Mouse (Mus musculus): Measurements from ENCODE around the gene Eef1a1. TPM values are rescaled to one million over a fixed set of nuclear protein-coding genes. Genes with fewer than 3 reads are reported as not detected.
"Not testable (repeated sequence)": the region's sequence is repeated elsewhere in the genome, so short reads cannot be mapped to it uniquely, and the experiment has no call there.

The Eef1a1 gene
- polyA plus RNA-seq, 1 experiment from 2014 or later, result 4,240 TPM

DNA sequence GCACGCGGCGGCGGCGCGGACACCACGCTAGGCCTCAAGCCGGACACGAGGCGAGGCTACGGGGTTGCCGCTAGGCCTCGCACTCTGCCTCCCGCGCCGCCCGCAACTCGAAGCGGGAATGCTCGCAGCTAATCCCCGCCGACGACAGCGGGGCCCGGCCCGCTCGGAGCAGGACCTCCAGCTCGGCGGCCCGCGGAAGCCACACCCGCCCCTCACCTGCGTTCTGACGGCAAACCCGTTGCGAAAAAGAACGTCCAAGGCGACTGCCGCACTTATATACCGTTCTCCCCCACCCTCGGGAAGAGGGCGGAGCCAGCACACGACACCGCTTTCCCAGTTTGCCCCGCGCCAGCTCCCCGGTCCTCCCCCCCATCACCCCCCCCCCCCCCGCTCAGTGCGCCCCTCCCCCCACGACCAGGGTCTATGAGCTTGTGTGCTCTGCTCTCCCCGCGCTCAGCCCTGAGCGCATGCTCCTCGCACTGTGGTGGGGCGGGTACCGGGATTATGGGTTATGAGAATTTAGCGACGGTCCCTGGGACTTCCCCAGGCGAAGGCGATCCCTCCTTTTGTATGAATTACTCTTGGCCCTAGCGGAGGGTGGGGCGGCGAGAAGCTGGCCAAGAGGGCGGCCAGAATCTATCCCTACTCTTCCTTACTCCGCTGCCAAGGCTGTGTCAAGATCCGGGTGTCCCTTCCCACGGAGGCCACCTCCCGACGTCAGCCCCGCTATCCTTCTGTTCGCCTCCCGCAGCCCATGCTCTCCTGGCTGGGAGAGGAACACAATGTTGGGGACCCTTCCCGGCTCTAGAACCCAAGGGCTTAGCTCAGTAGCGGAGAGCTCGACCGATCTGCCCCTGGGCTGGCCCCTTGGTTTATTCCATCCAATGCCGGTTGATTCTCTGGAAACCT lies 7.3 kb downstream of the Eef1a1 start:
- WGBS, result 0% methylated on average over 72 of the region's 77 CpGs
- peaks cover 21% of the 10 kb centered on the region for H3K36me3 ChIP-seq
- H3K27ac ChIP-seq, result peak overlapping the region; percentile 98
- peak overlapping the region; percentile 97 for H3K9ac ChIP-seq
- peak; percentile 99 for ATAC-seq (ENCODE audit: insufficient read depth, low FRiP score, low read depth)
- H3K4me2 ChIP-seq, result peak overlapping the region; percentile 60
- no peaks in the 10 kb centered on the region for H3K27me3 ChIP-seq (replicated peaks)
- H3K9me3 ChIP-seq, result no peaks in the 10 kb centered on the region
- H3K4me3 ChIP-seq (replicated peaks), result peak overlapping the region; percentile 84
- H3K4me1 ChIP-seq, result peaks cover 3% of the 10 kb centered on the region; the same call in 1 of the 2 replicates

DNA sequence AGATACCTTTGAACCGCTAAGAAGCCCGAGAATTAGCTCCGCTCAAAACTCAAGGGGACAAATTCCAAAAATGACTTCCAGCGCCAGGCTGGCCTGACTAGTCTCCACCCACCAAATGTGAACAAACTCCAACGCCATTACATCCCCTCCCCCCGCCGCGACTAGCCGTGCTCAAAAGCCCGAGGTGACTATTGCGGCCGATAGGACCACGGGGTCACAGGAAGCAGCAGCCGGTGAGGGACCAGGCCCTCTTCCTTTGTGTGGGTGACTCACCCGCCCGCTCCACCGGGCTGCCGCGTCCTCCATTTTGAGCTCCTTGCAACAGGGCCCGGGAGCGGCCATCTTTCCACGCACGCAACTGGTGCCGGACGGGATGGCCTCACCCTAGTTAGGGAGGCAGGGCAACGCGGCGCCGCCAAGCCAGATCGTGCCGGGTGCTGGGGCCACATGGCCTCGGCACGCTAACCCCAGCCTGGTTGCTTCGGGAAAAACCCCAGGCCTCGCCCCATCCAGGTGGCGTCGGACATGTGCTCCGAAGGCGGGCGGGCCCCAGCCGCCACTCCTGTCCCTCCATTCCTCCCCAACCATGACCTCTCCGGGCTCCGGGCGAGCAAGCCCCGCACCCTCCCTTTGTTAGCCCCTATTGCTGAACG lies 8.1 kb downstream of the Eef1a1 start:
- peak overlapping the region; percentile 97 for H3K9ac ChIP-seq
- H3K9me3 ChIP-seq, result no peaks in the 10 kb centered on the region
- no peaks in the 10 kb centered on the region for H3K27me3 ChIP-seq (replicated peaks)
- H3K4me3 ChIP-seq (replicated peaks), result peak overlapping the region; percentile 84
- peaks cover 3% of the 10 kb centered on the region; the same call in 1 of the 2 replicates for H3K4me1 ChIP-seq
- ATAC-seq (ENCODE audit: insufficient read depth, low FRiP score, low read depth), result peak; percentile 14; the same call in 1 of the 2 replicates
- peak overlapping the region; percentile 98 for H3K27ac ChIP-seq
- H3K36me3 ChIP-seq, result peaks cover 24% of the 10 kb centered on the region
- under 1% methylated on average over 46 of the region's 46 CpGs for WGBS
- peak overlapping the region; percentile 53 for H3K4me2 ChIP-seq

DNA sequence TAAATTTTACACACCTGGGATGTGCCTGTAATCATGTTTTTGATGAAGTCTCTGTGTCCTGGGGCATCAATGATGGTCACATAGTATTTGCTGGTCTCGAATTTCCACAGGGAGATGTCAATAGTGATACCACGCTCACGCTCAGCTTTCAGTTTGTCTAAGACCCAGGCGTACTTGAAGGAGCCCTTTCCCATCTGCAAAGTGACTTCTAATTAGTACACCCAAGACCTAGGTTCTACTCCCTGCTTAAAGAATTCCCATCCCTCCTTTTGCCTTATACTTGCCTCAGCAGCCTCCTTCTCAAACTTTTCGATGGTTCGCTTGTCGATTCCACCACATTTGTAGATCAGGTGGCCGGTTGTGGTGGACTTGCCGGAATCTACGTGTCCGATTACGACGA lies 8.7 kb downstream of the Eef1a1 start:
- Histone ChIP-seq H3K36me3 (peaks cover 24% of the 10 kb centered on the region), H3K9ac (peak overlapping the region; percentile 97), H3K4me2 (peak overlapping the region; percentile 53), H3K27ac (peak overlapping the region; percentile 98), H3K4me3 (replicated peaks) (peak overlapping the region; percentile 84)
- H3K4me1 ChIP-seq; ATAC-seq (ENCODE audit: insufficient read depth, low FRiP score, low read depth); H3K9me3 ChIP-seq; H3K27me3 ChIP-seq (replicated peaks): not testable (repeated sequence)
- 1% methylated on average over 13 of the region's 13 CpGs for WGBS

DNA sequence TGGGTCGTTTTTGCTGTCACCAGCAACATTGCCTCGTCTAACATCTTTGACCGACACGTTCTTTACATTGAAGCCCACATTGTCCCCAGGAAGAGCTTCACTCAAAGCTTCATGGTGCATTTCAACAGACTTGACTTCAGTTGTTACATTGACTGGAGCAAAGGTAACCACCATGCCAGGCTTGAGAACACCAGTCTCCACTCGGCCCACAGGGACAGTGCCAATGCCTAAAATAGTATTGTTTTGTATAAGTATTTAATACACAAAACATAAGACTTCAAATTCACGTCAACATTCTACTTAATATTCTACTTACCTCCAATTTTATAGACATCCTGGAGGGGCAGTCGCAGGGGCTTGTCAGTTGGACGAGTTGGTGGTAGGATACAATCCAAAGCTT lies 9.6 kb downstream of the Eef1a1 start:
- H3K27me3 ChIP-seq (replicated peaks); H3K9me3 ChIP-seq; H3K4me1 ChIP-seq; ATAC-seq (ENCODE audit: insufficient read depth, low FRiP score, low read depth): not testable (repeated sequence)
- Histone ChIP-seq H3K36me3 (peaks cover 24% of the 10 kb centered on the region), H3K27ac (0 out of 2 replicates have a peak overlapping the region, but pooled peaks have one; percentile 1), H3K4me2 (peak overlapping the region; percentile 53), H3K4me3 (replicated peaks) (peak overlapping the region; percentile 84), H3K9ac (peak overlapping the region; percentile 22; the same call in 1 of the 2 replicates)
- WGBS, result 23% methylated on average over 8 of the region's 8 CpGs

GRCm38 (mm10) chr9:78478009-78478605 lies 10.8 kb downstream of the Eef1a1 start:
- not testable (repeated sequence) for H3K27me3 ChIP-seq (replicated peaks); H3K9me3 ChIP-seq; H3K4me3 ChIP-seq (replicated peaks); ATAC-seq (ENCODE audit: insufficient read depth, low FRiP score, low read depth); H3K4me2 ChIP-seq; H3K9ac ChIP-seq; H3K4me1 ChIP-seq
- WGBS, result 63% methylated on average over 1 of the region's 1 CpGs
- Histone ChIP-seq H3K36me3 (peaks cover 24% of the 10 kb centered on the region), H3K27ac (0 out of 2 replicates have a peak overlapping the region, but pooled peaks have one; percentile 22)

DNA sequence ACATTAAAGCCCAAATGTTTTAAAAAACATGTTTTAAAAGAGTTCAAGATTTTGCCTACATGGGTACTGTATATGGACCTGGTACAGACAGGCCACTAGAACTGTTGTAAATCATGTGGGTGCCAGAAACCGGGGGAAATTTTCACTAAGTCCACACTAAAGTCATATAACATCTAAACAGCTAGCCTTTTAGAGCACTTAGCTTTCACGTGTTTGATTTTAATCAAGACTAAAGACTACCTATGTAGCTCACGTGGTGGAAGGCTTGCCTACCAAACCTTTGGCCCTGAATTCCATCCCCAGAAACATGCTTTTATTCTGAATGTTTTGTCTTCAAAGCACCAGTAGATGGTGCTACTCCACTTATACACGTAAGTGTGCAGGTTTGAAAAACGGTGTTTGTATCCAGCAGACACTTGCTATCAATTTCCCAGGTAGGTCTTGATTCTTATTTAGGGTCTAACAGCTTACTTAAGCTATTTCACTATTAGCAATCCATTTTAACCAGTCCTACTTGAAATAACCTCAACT lies 11.9 kb downstream of the Eef1a1 start:
- ATAC-seq (ENCODE audit: insufficient read depth, low FRiP score, low read depth), result no peak
- WGBS, result 7% methylated on average over 5 of the region's 5 CpGs
- Histone ChIP-seq H3K9me3 (no peaks in the 10 kb centered on the region), H3K27ac (peak overlapping the region; percentile 14; the same call in 1 of the 2 replicates), H3K4me2 (no peak overlapping the region), H3K4me1 (no peaks in the 10 kb centered on the region; the same call in 1 of the 2 replicates), H3K9ac (no peak overlapping the region), H3K27me3 (replicated peaks) (no peaks in the 10 kb centered on the region), H3K4me3 (replicated peaks) (no peak overlapping the region), H3K36me3 (peaks cover 24% of the 10 kb centered on the region)

DNA sequence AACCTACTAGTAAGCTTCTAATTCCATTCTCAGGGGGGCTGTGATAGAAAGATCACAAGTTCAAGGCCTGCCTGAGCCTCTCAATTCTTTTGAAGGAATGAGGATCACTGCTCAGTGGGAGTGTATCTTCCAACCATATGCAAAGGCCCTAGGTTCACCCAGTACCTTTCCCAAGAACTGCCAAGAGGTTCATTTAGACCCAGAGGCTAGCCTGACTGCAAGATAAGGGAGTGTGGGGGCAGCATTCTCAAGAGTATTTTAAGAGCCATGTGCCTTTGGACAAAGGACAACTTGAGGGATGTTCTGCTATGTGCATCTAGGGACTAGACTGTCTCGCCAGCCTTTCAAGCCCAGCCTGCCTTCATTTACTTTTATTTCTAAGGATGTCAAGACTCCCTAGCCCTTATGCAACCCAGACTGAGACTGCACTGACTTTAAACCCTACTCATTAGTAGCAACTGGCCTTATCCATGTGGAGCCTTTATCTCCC lies 12.4 kb downstream of the Eef1a1 start:
- Histone ChIP-seq H3K36me3 (peaks cover 24% of the 10 kb centered on the region), H3K27ac (peak overlapping the region; percentile 14; the same call in 1 of the 2 replicates), H3K4me3 (replicated peaks) (no peak overlapping the region), H3K4me1 (no peaks in the 10 kb centered on the region; the same call in 1 of the 2 replicates), H3K4me2 (no peak overlapping the region), H3K27me3 (replicated peaks) (no peaks in the 10 kb centered on the region), H3K9me3 (no peaks in the 10 kb centered on the region), H3K9ac (no peak overlapping the region)
- WGBS, result 24% methylated on average over 1 of the region's 1 CpGs
- no peak for ATAC-seq (ENCODE audit: insufficient read depth, low FRiP score, low read depth)

DNA sequence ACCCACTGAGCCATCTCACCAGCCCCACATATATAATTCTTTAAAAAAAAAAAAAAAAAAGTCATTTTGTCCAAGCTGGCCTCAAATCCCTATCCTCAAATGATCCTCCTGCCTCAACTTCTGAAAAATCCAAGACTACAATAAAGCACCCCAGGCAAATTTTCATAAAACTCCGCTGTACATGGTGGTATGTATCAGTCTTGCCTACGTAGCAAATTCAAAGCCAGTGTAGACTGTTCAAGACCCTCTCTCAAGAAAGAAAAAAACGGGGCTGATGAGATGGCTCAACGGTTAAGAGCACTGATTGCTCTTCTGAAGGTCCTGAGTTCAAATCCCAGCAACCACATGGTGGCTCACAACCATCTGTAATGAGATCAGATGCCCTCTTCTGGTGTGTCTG lies 13.1 kb downstream of the Eef1a1 start:
- H3K36me3 ChIP-seq, result peaks cover 24% of the 10 kb centered on the region

GRCm38 (mm10) chr9:78475383-78475780 lies 13.6 kb downstream of the Eef1a1 start:
- Histone ChIP-seq H3K4me3 (replicated peaks) (no peak overlapping the region), H3K4me1 (no peaks in the 10 kb centered on the region; the same call in 1 of the 2 replicates), H3K27me3 (replicated peaks) (no peaks in the 10 kb centered on the region), H3K9ac (no peak overlapping the region), H3K9me3 (no peaks in the 10 kb centered on the region), H3K27ac (no peak overlapping the region), H3K36me3 (peaks cover 28% of the 10 kb centered on the region), H3K4me2 (no peak overlapping the region)
- ATAC-seq (ENCODE audit: insufficient read depth, low FRiP score, low read depth), result no peak
- WGBS, result 84% methylated on average over 2 of the region's 2 CpGs

More for the DNA sequence above, 13.1 kb downstream of the Eef1a1 start:
- no peak for ATAC-seq (ENCODE audit: insufficient read depth, low FRiP score, low read depth)
- WGBS, result 87% methylated on average over 4 of the region's 4 CpGs
- no peak overlapping the region for H3K4me2 ChIP-seq
- no peak overlapping the region for H3K9ac ChIP-seq
- H3K9me3 ChIP-seq, result no peaks in the 10 kb centered on the region
- H3K27ac ChIP-seq, result no peak overlapping the region
- no peak overlapping the region for H3K4me3 ChIP-seq (replicated peaks)
- no peaks in the 10 kb centered on the region for H3K27me3 ChIP-seq (replicated peaks)
- H3K4me1 ChIP-seq, result no peaks in the 10 kb centered on the region; the same call in 1 of the 2 replicates

DNA sequence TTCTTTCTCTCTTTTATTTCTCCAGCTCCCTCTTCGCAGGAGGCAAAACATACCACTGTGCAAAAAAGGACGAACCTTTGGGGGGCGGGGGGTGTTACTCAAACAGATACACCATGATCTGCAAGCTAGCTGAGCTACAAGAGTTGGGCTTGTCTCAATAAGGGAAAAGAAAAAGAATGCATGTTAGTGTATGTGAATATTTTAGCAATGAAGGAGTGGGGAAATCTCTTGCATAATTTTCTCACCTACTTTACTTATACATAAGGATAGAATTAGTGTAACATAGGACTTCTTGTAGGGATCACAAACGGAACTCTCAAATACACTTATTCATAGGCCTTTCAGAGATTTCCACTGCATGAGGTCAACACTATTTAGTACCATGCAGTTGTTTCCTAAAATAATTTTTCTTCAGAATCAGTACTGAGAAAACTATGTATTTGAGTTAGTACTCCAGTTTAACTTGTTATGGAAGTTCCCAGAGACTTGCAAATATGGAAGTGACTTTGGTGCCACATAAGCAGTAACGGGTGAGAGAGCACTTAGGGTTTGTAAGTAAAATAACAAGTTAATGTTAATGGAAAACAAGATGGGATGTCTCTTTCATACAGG lies 14.1 kb downstream of the Eef1a1 start:
- Histone ChIP-seq H3K9me3 (no peaks in the 10 kb centered on the region), H3K4me2 (no peak overlapping the region), H3K9ac (no peak overlapping the region), H3K27me3 (replicated peaks) (no peaks in the 10 kb centered on the region), H3K36me3 (peaks cover 31% of the 10 kb centered on the region), H3K27ac (no peak overlapping the region), H3K4me3 (replicated peaks) (no peak overlapping the region), H3K4me1 (no peaks in the 10 kb centered on the region; the same call in 1 of the 2 replicates)
- WGBS, result 80% methylated on average over 5 of the region's 5 CpGs
- no peak for ATAC-seq (ENCODE audit: insufficient read depth, low FRiP score, low read depth)

DNA sequence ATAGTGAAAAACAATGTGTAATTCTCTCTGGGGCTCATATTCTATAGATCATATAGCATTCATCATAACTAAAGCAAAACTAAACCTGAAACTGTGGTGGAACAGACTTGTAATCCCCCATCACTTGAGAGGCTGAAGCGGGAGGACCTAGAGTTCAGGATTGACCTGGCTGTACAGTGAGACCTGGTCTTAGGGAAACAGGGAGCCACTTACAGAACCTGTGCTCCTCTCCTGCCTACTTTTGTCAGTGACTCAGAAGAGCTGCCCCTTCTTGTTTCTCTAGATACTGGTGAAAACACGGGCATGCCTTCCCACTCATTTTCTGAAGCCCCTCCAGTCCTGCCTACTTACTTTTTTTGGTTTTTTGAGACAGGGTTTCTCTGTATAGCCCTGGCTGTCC lies 14.7 kb downstream of the Eef1a1 start:
- H3K4me3 ChIP-seq (replicated peaks), result no peak overlapping the region
- no peaks in the 10 kb centered on the region for H3K9me3 ChIP-seq
- WGBS, result 63% methylated on average over 2 of the region's 2 CpGs
- H3K4me2 ChIP-seq, result no peak overlapping the region
- ATAC-seq (ENCODE audit: insufficient read depth, low FRiP score, low read depth), result no peak
- no peak overlapping the region for H3K27ac ChIP-seq
- peaks cover 28% of the 10 kb centered on the region for H3K36me3 ChIP-seq
- no peak overlapping the region for H3K9ac ChIP-seq
- H3K27me3 ChIP-seq (replicated peaks), result no peaks in the 10 kb centered on the region
- H3K4me1 ChIP-seq, result no peaks in the 10 kb centered on the region; the same call in 1 of the 2 replicates
